Mouse (Mus musculus) liver, adult 2 months (tissue): ENCODE measurements at regions not wholly inside any gene's neighbourhood (a gene's known extent, or its start where the extent isn't known, plus 50 kb on each side); places are given as distances from the start of the nearest gene placed in this dataset.

ENCODE experiments used
- DNase-seq: peaks from one replicate; pipeline ENCODE4 v3.0.0-alpha.2; 2011; ENCODE audit warnings: low read depth, low spot score; ENCODE audit errors: extremely low read depth
- H3K27ac ChIP-seq: fragments of 200-500 bp; replicated peaks from 2 replicates; pipeline ENCODE4 v1.5.1; 2012; ENCODE audit warnings: low read depth, mild to moderate bottlenecking, control low read depth, inconsistent platforms, low read length; ENCODE audit not compliant: insufficient read depth
- H3K27me3 ChIP-seq: fragments of 200-500 bp; 2 replicates; pipeline ENCODE4 v1.6.1; 2012; ENCODE audit warnings: mild to moderate bottlenecking, moderate library complexity, low read length, inconsistent platforms; ENCODE audit not compliant: control insufficient read depth, insufficient read depth
- H3K36me3 ChIP-seq: fragments of 200-500 bp; 2 replicates; pipeline ENCODE4 v1.6.1; 2012; ENCODE audit warnings: low read length, inconsistent platforms; ENCODE audit not compliant: control insufficient read depth, insufficient read depth
- H3K4me1 ChIP-seq: fragments of 200-500 bp; 2 replicates; pipeline ENCODE4 v1.6.1; 2011; ENCODE audit warnings: low read length; ENCODE audit not compliant: control insufficient read depth, insufficient read depth
- H3K4me3 ChIP-seq: fragments of 200-500 bp; 2 replicates; pipeline ENCODE4 v1.5.1; 2011; ENCODE audit warnings: low read depth, mild to moderate bottlenecking, control low read depth, low read length, moderate library complexity; ENCODE audit not compliant: insufficient read depth
- H3K79me2 ChIP-seq: fragments of 200-500 bp; 2 replicates; pipeline ENCODE4 v1.6.1; 2012; ENCODE audit warnings: inconsistent platforms, mild to moderate bottlenecking, low read length, moderate library complexity; ENCODE audit not compliant: control insufficient read depth, insufficient read depth
- H3K9ac ChIP-seq: fragments of 200-500 bp; 2 replicates; pipeline ENCODE4 v1.6.1; 2012; ENCODE audit warnings: low read depth, mild to moderate bottlenecking, control low read depth, inconsistent platforms, low read length
- CTCF ChIP-seq: fragments of 200-500 bp; IDR thresholded peaks from 2 replicates; pipeline ENCODE4 v1.5.1; 2011; ENCODE audit warnings: low read depth, low read length, control low read depth
- POLR2A ChIP-seq: fragments of 200-500 bp; IDR thresholded peaks from 2 replicates; pipeline ENCODE4 v1.6.1; 2011; ENCODE audit warnings: low read length, control low read depth; ENCODE audit not compliant: insufficient read depth; ENCODE audit errors: extremely low read depth
- WGBS: fragments of 180-500 bp; shearing (Covaris S2); methylation state at CpG from one replicate; pipeline ENCODE4 v1.1.7; 2018; 5-methylcytosine and 5-hydroxymethylcytosine counted together

GRCm38 (mm10) chr15:18608533-18608932, 210.2 kb upstream of the Cdh10 start:
- no peaks in the 10 kb centered on the region for H3K27me3 ChIP-seq
- WGBS = 88% methylated on average over 2 of the region's 2 CpGs

GRCm38 (mm10) chr15:18623692-18624281, 195.0 kb upstream of the Cdh10 start:
- Histone ChIP-seq H3K4me3 (no peak overlapping the region), H3K9ac (no peak overlapping the region), H3K79me2 (no peaks in the 10 kb centered on the region), H3K27me3 (no peaks in the 10 kb centered on the region), H3K36me3 (no peaks in the 10 kb centered on the region), H3K27ac (no peak overlapping the region), H3K4me1 (no peaks in the 10 kb centered on the region)
- DNase-seq = no peak
- 89% methylated on average over 6 of the region's 6 CpGs for WGBS
- TF ChIP-seq CTCF = no peak

More at GRCm38 (mm10) chr15:18608533-18608932, 210.2 kb upstream of the Cdh10 start:
- Histone ChIP-seq H3K27ac (no peak overlapping the region), H3K9ac (no peak overlapping the region), H3K79me2 (no peaks in the 10 kb centered on the region), H3K4me1 (no peaks in the 10 kb centered on the region), H3K36me3 (no peaks in the 10 kb centered on the region), H3K4me3 (no peak overlapping the region)
- no peak for DNase-seq
- TF ChIP-seq CTCF (no peak), POLR2A (no peak)

- Histone ChIP-seq H3K4me3 (no peak overlapping the region), H3K27me3 (no peaks in the 10 kb centered on the region), H3K27ac (no peak overlapping the region), H3K36me3 (no peaks in the 10 kb centered on the region), H3K9ac (no peak overlapping the region), H3K79me2 (no peaks in the 10 kb centered on the region), H3K4me1 (no peaks in the 10 kb centered on the region)
- DNase-seq = no peak
- TF ChIP-seq CTCF (no peak), POLR2A (no peak)
- 60% methylated on average over 3 of the region's 3 CpGs for WGBS
Measured at GRCm38 (mm10) chr15:18624956-18625355, 193.8 kb upstream of the Cdh10 start.

- Histone ChIP-seq H3K79me2 (no peaks in the 10 kb centered on the region), H3K4me1 (no peaks in the 10 kb centered on the region), H3K27ac (no peak overlapping the region), H3K9ac (no peak overlapping the region), H3K36me3 (no peaks in the 10 kb centered on the region), H3K27me3 (no peaks in the 10 kb centered on the region), H3K4me3 (no peak overlapping the region)
- 45% methylated on average over 2 of the region's 2 CpGs for WGBS
- peak; percentile 36 for DNase-seq
- TF ChIP-seq POLR2A (no peak), CTCF (no peak)
Measured at GRCm38 (mm10) chr15:18626961-18627360, 191.8 kb upstream of the Cdh10 start.
